Mouse (Mus musculus) midbrain, postnatal 0 days (tissue): Measurements from ENCODE around the gene Prox1. TPM values are rescaled to one million over a fixed set of nuclear protein-coding genes. Genes with fewer than 3 reads are reported as not detected.

Experiments used
- ATAC-seq: fragments of 200-750 bp; cut with Nextera tagmentation; 2 replicates; pipeline ENCODE4 v1.8.0; 2017; ENCODE audit warnings: moderate number of reproducible peaks, mild to moderate bottlenecking, moderate TSS enrichment, moderate library complexity; ENCODE audit not compliant: low FRiP score
- DNase-seq: peaks from one replicate; pipeline ENCODE4 v3.0.0-alpha.2; 2015; ENCODE audit warnings: low spot score
- H3K27ac ChIP-seq: fragments of 300-500 bp; sonication (generic); 2 replicates; pipeline ENCODE4 v1.5.1; 2014; ENCODE audit warnings: low read depth, mild to moderate bottlenecking, low read length, mixed read lengths
- H3K27me3 ChIP-seq: fragments of 300-500 bp; sonication (generic); 2 replicates; pipeline ENCODE4 v1.6.1; 2014; ENCODE audit warnings: low read length, control low read depth, mixed read lengths; ENCODE audit not compliant: insufficient read depth
- H3K36me3 ChIP-seq: fragments of 300-500 bp; sonication (generic); 2 replicates; pipeline ENCODE4 v1.6.1; 2014; ENCODE audit warnings: low read length, control low read depth, mixed read lengths; ENCODE audit not compliant: insufficient read depth
- H3K4me1 ChIP-seq: fragments of 300-500 bp; sonication (generic); 2 replicates; pipeline ENCODE4 v1.6.1; 2014; ENCODE audit warnings: mild to moderate bottlenecking, control low read depth, antibody characterized with exemption, low read length, mixed read lengths; ENCODE audit not compliant: insufficient read depth
- H3K4me2 ChIP-seq: fragments of 300-500 bp; sonication (generic); 2 replicates; pipeline ENCODE4 v1.6.1; 2014; ENCODE audit warnings: low read depth, mild to moderate bottlenecking, low read length, mixed read lengths; ENCODE audit not compliant: poor library complexity, severe bottlenecking
- H3K4me3 ChIP-seq: fragments of 300-500 bp; sonication (generic); 2 replicates; pipeline ENCODE4 v1.5.1; 2014; ENCODE audit warnings: low read depth, mild to moderate bottlenecking, low read length, moderate library complexity
- H3K9ac ChIP-seq: fragments of 300-500 bp; sonication (generic); replicated peaks from 2 replicates; pipeline ENCODE4 v1.6.1; 2014; ENCODE audit warnings: mild to moderate bottlenecking, low read length, moderate library complexity, mixed read lengths; ENCODE audit not compliant: poor library complexity, severe bottlenecking
- H3K9me3 ChIP-seq: fragments of 300-500 bp; sonication (generic); 2 replicates; pipeline ENCODE4 v1.6.1; 2016; ENCODE audit warnings: low read length, control low read depth
- CTCF ChIP-seq: IDR thresholded peaks from 2 replicates; pipeline ENCODE4 v1.5.1; 2016; ENCODE audit warnings: antibody characterized with exemption, mild to moderate bottlenecking
- WGBS: fragments of 180-500 bp; shearing (Covaris S2); extraction: QIAGEN DNeasy Blood & Tissue Kit; methylation state at CpG from one replicate; pipeline ENCODE4 v1.1.7; 2014; 5-methylcytosine and 5-hydroxymethylcytosine counted together
- polyA plus RNA-seq: library from polyadenylated mRNA; unstranded; fragments of >200 nt; fragmentation: Nextera tagmentation; extraction: Ambion mirVana; gene quantifications from 2 replicates; pipeline ENCODE4 v1.2.1, GENCODE M21; 2015
- total RNA-seq: library from RNA; depleted of rRNA; stranded (reverse); fragments of >200 nt; gene quantifications from 2 replicates; pipeline ENCODE4 v1.2.3, GENCODE M21; 2014; rRNA removed

The Prox1 gene
- total and polyA plus RNA-seq, 2 experiments from 2014 or later: 11.1 to 11.9 TPM

DNA sequence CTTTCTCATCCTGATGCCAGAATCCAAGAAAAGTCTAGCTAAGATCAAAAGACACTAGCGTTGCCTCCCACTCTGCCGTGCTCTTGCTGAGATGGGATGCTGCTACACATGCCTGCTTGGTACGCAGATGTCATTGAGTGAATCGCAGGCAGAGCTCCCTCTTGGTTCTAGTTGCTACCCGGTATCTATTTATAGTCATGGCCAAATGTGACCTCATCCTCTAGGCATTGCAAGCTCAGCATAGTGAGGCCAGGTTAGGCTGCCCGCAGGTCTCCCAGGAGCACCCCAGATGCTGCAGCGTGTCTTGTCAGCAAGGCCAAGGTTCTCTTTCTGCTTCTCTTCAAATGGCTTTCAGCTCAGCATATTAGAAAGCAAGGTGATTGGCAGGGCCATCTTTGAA lies 84.8 kb downstream of the Prox1 start:
- H3K36me3 ChIP-seq: no peaks in the 10 kb centered on the region
- no peak for DNase-seq
- no peaks in the 10 kb centered on the region for H3K9me3 ChIP-seq
- no peak overlapping the region for H3K27ac ChIP-seq
- no peaks in the 10 kb centered on the region for H3K4me1 ChIP-seq
- no peaks in the 10 kb centered on the region for H3K27me3 ChIP-seq
- H3K4me3 ChIP-seq: no peak overlapping the region
- no peak overlapping the region for H3K4me2 ChIP-seq
- ATAC-seq: no peak
- TF ChIP-seq CTCF: no peak
- H3K9ac ChIP-seq: no peak overlapping the region
- WGBS: 86% methylated on average over 7 of the region's 7 CpGs

DNA sequence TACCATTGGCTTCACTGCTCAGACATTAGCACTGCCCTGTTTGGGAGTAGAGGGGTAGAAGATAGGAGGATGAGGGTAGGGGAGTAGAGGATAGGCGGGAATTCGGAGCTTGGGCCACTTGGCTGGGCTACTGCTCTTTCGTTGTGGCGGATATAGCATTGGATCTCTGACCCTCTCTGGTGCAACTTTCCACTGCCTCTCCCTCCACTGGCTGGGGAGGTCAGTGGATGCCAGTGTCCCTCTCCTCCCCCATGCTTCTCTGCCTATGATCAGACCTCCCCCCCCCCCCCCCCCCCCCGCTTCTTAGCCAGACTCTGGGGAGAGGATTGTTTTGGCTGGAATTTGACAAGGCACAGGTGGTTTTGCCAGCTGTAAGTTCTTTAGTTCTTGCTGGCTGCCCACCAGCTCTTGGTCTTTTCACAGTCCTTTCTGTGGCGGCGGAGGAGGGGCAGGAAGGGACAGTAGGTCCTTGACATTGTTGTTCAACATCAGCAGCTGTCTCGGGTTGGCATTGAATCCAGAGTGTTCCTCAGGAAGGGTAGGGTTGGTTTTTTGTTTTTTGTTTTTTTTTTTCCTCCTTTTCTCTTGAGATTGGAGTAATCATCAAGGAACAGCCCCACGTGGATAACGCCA lies 90.8 kb downstream of the Prox1 start:
- Histone ChIP-seq H3K36me3 (no peaks in the 10 kb centered on the region), H3K27ac (no peak overlapping the region), H3K4me2 (no peak overlapping the region), H3K9me3 (no peaks in the 10 kb centered on the region), H3K9ac (no peak overlapping the region), H3K27me3 (no peaks in the 10 kb centered on the region), H3K4me3 (no peak overlapping the region), H3K4me1 (no peaks in the 10 kb centered on the region)
- no peak for TF ChIP-seq CTCF
- ATAC-seq: no peak
- 88% methylated on average over 9 of the region's 10 CpGs for WGBS
- no peak for DNase-seq

DNA sequence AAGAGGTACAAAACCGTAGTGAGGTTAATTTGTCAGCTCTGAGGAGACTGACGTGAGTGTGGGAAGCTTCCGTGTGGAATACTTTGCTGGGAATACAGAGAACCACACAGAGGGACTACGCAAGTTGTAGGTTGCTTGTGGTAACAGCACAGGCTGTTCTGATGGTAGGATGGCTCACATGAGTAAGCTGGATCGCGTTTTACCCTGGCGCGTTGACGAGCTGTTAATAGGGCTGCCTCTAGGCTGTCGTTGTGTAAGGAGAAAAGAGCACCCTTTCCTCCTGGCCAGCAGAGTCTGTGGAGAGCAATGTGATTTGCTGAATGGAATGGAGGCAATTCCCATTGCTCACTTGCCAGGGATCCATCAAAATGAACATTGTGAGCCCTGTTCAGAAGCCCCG lies 93.9 kb downstream of the Prox1 start:
- no peaks in the 10 kb centered on the region for H3K4me1 ChIP-seq
- TF ChIP-seq CTCF: no peak
- H3K4me2 ChIP-seq: no peak overlapping the region
- H3K36me3 ChIP-seq: no peaks in the 10 kb centered on the region
- WGBS: 86% methylated on average over 11 of the region's 11 CpGs
- no peaks in the 10 kb centered on the region for H3K9me3 ChIP-seq
- no peak for DNase-seq
- no peak overlapping the region for H3K9ac ChIP-seq
- ATAC-seq: no peak
- no peak overlapping the region for H3K27ac ChIP-seq
- no peaks in the 10 kb centered on the region for H3K27me3 ChIP-seq
- no peak overlapping the region for H3K4me3 ChIP-seq

Other genes with a start within 250 kb of the Prox1 start
- gene Smyd2, start 248.4 kb downstream of the Prox1 start, total RNA-seq: 62.3 and 66.3 TPM in 2 replicates
- gene Smyd2, start 248.4 kb downstream of the Prox1 start, polyA plus RNA-seq: 88.7 and 91.9 TPM in 2 replicates